Mouse (Mus musculus): ENCODE results near the gene Krt78.
A peak's percentile ranks its signal among the peaks of the same experiment; 100 is the strongest.

Krt78 gene

DNA sequence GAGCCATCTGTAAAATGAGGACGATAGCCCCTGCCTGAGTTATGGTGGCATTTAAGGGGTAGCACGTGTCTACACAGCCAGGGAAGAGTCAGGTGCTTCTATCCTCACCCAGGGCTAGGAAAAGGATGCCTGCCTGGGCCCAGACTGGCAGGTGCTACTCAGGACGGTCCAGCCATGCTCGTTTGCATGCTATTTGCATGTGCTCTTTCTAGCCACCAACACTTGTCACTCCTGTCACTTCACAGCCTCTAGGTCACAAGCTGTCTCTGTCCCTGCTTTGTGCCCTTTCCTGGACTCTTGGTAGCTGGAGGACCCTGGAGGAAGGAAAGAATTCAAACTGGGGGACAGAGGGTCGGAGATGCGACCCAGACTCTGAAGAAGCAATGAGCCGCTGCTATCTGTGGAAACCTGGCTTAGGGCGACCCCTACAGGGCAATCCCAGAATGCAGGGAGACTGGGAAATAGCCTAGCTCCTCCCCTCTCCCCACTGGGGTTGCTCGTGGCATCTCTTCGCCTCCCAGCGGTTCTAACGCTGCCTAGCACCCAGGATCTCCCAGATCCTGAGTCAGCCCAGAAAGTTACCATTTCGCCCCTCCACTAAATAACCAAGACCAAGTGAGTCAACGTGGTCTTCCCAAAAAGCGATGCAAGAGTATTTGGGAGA lies 19.5 kb upstream of the Krt78 start:
- DNase-seq (ENCODE audit: low spot score in 2 of 2), result peak; percentile 99

DNA sequence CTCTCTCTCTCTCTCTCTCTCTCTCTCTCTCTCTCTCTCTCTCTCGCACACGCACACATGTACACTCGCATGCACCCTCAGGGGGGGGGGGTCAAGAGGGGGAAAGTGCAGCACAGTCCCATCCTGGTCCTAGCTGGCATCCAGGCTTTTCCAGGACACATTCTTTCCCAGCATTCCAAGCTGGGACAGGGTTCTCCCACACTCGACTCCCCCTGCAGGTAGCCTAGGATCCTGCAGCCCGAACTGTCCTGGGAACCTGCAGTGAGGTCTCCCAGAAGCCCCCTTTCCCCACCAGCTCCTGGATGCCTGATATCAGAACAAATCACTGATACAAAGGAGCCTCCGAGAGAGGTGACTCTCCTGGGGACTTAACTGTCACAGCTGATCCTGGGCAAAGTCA lies 16.4 kb upstream of the Krt78 start:
- DNase-seq (ENCODE audit: low spot score in 2 of 2), result no peak

DNA sequence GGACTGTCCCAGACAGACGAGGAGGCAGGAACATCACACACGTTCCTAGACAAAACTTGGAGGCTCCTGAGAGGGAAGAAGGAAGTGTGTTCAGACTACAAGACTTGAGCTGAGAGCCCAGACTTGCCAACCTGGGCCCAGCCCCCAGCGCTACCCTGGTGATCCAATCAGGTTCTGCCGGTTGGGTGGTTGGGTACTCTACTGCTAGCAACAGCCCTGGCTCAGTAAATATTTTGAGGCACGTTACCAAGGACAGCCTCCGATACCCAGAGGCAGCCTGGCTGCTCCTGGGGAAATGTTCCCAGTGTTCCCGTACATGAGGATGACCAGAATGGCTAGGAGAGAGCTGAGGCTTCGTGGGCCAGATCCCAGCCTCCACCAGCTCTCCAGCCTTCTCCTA lies 12.7 kb upstream of the Krt78 start:
- no peak for DNase-seq (ENCODE audit: low spot score in 2 of 2)

- no peak for DNase-seq (ENCODE audit: low spot score in 2 of 2)
Observed at GRCm38 (mm10) chr15:101958891-101959290, 4.8 kb upstream of the Krt78 start.

- no peak for DNase-seq (ENCODE audit: low spot score in 2 of 2)
Observed at GRCm38 (mm10) chr15:101952733-101953474, 1.2 kb downstream of the Krt78 start.

DNA sequence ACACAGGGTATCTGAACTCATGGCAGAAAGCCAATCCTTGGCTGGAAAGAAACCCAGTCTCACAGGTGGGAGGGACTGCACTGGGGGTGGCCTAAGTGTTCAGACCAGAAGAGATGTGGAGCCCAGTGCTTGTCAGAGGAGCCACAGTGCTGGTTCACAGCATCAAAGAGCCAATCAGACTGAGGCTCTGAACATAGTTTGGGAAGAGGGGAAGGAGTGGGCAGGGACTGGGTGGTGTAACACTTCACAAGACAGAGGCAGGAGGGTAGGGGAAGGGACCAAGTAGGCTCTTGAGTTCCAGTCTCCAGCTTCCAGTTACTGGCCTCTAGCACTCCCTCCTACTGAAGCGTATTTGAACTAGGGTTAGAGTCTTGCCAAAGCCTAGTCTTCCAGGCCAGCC lies 8.7 kb downstream of the Krt78 start:
- no peak for DNase-seq (ENCODE audit: low spot score in 2 of 2)

GRCm38 (mm10) chr15:101941948-101942347 lies 12.1 kb downstream of the Krt78 start:
- no peak for DNase-seq (ENCODE audit: low spot score in 2 of 2)

DNA sequence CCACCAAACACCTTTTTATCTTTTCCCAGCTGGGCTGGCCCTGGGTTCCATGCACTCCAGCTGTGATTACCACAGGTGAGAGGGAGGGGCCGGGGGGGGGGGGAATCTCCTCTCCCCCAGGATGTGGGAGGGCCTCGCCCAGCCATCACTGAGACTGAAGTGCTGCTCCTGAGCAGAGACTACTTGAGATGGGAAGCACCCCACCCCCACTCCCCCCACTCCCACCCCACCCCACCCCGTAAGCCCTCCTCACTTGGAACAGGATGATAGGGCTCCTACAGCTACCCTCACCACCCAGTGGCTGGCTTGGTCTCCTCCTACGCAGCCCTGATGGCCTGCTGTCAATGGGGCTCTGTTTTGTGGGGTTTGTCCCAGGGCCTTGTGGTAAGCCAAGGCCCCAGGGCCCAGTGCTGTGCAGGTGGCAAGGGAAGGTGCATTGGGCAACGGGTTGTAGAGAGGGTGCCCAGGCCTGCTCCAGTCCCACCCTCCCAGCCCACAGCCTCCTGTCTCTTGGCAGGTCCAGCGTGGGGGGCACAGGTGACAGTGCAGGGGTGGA lies 13.7 kb downstream of the Krt78 start, which contains the start of gene Krt79:
Gene Krt79 (minus strand): TSS at position 51 of the 556 bp plus-strand sequence.
- DNase-seq (ENCODE audit: low spot score in 2 of 2), result no peak

GRCm38 (mm10) chr15:101938600-101939308 lies 15.3 kb downstream of the Krt78 start:
- DNase-seq (ENCODE audit: low spot score in 2 of 2), result no peak

DNA sequence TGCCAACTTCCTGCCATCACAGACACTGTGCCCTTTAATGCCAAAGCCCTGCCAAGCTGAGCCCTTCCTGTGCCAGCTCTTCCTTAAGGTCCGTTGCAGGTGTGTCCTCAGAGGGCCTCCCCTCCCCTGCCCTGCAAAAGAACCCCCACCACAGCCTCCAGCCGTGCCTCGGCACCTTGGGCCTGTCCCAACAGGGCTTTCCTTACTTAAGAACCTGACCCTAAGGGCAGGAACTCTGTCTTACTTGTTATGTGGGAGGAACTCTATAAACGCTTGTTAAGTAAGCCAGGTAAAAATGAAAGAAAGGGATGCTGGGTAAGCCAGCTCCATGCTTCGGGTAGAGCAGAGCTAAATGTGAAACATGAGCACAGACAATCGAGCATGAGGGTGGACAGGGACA lies 21.1 kb downstream of the Krt78 start:
- no peak for DNase-seq (ENCODE audit: low spot score in 2 of 2)

DNA sequence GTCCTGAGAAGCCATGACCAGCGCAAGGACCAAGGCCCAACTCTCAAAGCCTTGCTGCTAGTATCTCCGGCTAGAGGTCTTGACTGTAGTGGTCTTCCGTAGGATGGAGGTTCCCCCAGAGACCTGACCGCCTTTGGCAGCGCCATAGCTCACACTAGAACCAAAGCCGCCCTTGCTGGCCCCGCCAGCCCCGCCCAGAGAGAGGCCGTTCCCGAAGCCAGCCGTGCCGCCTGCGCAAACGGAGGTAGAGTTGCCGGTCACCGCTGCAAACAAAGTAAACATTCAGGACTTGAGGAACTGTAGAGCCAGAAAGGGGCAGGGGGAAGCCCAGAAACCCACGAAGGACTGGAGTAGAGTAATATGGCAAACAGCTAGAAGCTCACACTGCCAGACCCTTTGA lies 24.4 kb downstream of the Krt78 start:
- DNase-seq (ENCODE audit: low spot score in 2 of 2), result no peak

DNA sequence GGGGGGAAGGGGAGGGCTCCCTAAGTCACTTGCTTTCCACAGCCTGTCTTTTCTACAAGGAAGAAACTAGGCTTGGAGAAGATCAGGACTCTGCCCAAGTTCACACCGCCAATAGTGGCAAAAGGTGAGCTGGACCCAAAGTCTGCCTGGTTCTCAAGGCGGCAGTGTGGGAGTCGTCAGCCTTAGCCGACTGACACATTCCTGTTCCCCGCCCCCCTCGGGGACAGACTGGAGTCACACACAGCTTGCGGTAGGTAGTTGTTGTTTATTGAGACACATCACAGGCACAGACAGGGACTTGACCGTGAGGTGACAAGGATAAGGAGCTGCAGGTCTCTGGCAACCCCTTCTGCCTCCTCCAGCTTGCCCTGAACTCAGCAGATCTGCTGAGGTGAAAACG lies 25.0 kb downstream of the Krt78 start:
- DNase-seq (ENCODE audit: low spot score in 2 of 2), result no peak

- DNase-seq (ENCODE audit: low spot score in 2 of 2), result no peak
Observed at GRCm38 (mm10) chr15:101927340-101928080, 26.6 kb downstream of the Krt78 start.

GRCm38 (mm10) chr15:101925041-101925440 lies 29.0 kb downstream of the Krt78 start:
- no peak for DNase-seq (ENCODE audit: low spot score in 2 of 2)

DNA sequence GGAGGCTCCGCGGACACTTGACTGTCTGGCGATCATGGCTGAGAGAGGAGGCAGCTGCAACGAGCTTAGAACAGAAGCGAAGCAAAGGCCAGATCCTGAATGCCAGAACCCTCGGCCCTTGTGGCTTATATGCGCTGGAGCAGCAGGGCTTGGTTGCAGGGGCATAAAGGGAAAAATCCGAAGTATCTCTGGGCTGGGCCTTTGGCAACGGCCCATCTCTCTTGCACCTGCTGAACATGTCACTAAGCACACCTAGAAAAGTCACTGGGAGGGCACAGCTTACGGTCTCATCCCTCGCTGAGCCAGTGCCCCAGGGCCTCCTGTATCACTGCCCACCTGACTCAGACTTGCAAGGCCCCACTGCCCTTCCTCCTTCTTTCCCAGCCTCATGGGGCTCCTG lies 29.5 kb downstream of the Krt78 start, which contains the start of gene Krt4:
Gene Krt4 (minus strand): TSS at position 101 of the 400 bp plus-strand sequence.
- no peak for DNase-seq (ENCODE audit: low spot score in 2 of 2)

GRCm38 (mm10) chr15:101922296-101922695 lies 31.8 kb downstream of the Krt78 start:
- no peak for DNase-seq (ENCODE audit: low spot score in 2 of 2)

- DNase-seq (ENCODE audit: low spot score in 2 of 2), result no peak
Observed at GRCm38 (mm10) chr15:101916072-101916471, 38.0 kb downstream of the Krt78 start.

GRCm38 (mm10) chr15:101904849-101905248 lies 49.2 kb downstream of the Krt78 start:
- no peak for DNase-seq (ENCODE audit: low spot score in 2 of 2)

GRCm38 (mm10) chr15:101902171-101903149 lies 51.6 kb downstream of the Krt78 start:
- no peak for DNase-seq (ENCODE audit: low spot score in 2 of 2)
